Mouse (Mus musculus) spleen, postnatal 36 days (tissue): ENCODE measurements around the gene Myd88.

ENCODE experiments used
- DNase-seq, 2 experiments: peaks; one replicate each; pipeline ENCODE4 v3.0.0; 2022; ENCODE audit warnings: low spot score in 2 of 2, mixed read lengths in 1 of 2

Gene Myd88

DNA sequence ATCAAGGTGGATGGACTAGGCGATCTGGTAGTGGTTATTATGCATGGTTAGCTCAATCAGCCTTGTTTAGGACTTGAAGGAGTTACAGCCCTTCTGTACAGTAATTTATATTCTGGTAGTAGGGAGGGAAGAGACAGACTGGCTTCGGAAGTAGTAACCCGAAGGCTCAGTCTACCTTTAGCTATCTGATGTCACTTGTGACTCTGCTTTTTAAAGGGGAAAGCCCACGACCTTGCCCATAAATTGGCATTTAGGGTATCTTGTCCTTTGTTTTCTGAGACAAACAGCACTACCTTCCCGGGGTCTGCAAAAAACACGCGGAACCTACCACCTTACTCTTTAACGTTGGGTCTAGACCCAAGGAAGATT lies 1.0 kb downstream of the Myd88 start:
- DNase-seq = peak in 1 of 2 experiments; percentile 18

DNA sequence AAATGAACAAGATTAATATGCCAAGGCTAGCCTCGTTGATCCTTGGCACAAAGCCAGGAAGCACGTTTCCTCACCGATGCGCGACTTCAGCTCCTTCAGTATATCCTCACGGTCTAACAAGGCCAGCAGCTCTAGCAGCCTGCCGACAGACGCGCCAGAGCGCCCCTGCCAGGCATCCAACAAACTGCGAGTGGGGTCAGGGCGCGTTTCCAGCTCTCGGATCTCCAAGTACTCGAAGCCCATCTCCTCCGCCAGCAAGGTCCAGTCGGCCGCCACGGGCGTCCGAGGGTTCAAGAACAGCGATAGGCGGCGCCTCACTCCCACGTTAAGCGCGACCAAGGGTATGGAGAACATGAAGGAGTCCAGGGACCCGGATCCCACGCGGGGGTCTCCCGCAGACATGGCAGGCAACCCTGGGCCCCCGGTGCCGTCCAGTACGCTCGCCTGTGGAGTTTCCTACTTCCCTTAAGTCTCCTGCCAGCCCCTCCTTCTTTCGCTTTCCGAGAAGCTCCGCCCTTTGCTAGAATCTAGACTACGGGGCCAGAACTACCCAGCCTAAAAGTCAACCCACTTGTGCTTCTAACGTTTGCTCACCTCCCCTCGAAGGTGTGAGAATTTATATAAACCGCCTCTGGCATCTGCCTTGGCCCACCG lies 1.5 kb downstream of the Myd88 start, which contains the start of gene Acaa1a:
Gene Acaa1a (plus strand): TSS at position 119 of the 654 bp plus-strand sequence.
- peak; percentile 76 to 83 for DNase-seq

DNA sequence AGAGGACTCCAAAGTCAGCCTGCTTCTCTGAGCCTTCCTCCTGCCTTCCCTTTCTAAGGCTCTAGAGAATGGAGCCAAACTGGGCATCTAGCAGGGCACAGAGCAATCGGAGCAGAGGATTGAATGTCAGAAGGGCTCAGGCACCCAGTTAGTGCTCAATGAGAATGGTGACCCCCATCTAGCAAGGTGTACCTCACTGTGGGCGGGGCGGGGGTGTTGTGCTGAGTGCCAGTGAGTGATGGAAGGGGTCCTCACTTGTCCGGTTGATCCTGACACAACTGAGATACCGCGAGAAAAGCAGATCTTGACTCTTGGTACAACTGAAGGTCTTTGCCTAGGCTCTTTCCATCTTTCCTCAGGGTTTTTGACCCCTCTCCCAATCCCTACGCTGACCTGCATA lies 2.1 kb downstream of the Myd88 start:
- peak in 1 of 2 experiments; percentile 21 for DNase-seq

DNA sequence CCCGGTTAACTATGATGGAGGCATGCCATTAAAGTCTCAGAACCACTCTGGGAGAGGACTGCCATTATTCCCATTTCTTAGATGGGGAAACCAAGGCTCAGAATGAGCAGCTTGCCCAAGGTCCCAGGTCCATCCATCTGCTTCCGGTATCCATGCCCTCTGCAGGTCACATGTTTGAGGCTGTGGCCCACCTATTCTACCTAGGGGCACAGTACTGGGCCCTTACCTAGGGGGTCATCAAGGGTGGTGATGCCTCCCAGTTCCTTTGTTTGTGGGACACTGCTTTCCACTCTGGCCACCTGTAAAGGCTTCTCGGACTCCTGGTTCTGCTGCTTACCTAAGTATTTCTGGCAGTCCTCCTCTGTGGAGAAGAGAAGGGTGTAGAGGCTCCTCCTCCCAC lies 2.9 kb downstream of the Myd88 start:
- DNase-seq = no peak

DNA sequence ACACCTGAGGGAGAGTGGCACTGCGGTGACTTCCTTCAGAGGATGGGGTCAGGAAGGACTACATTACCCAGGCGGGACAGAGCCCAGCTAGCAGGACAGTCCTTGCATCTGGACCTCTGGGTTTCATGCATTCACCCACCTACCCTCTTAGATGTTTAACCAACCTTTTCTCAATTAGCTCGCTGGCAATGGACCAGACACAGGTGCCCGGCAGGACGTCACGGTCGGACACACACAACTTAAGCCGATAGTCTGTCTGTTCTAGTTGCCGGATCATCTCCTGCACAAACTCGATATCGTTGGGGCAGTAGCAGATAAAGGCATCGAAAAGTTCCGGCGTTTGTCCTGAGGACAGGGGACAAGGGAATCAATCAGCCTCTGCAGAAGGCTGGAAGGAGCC lies 3.4 kb downstream of the Myd88 start:
- DNase-seq = no peak

DNA sequence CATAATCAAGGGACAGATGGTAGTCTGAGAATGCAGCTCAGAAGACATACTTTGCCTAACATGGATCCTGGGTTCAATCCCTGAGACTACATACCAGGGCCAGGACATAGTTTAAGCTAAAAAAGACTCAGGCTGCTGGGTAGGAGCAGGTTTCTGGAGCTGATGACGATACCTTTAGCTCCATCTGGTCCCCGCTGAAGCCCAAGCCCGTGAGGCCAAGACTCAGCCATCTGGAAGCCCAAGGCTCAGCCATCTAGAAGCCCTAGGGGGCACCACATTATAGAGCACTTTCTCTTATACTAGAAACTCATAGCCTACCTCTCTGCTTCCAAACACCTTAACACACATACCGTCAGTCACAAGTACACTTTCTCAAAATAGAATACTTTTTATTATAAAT lies 5.6 kb downstream of the Myd88 start:
- DNase-seq = no peak

DNA sequence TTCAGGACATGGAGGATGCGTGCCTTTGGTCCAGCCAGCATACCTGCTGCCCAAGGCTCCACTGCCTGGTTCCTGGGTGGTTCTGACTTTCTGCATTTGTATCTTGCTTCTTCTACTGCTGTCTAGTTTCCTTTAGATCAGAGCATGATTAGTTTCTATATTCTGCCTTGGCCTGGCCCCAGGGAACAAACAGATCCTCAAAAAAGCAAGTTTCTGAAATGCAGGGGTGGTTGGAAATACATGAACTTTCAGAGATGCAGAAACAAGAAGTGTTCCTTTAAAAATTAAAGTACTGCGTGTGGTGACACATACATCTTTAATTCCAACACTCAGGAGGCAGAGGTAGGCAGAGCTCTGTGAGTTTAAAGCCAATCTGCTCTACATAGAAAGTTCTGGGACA lies 6.4 kb downstream of the Myd88 start:
- no peak for DNase-seq

DNA sequence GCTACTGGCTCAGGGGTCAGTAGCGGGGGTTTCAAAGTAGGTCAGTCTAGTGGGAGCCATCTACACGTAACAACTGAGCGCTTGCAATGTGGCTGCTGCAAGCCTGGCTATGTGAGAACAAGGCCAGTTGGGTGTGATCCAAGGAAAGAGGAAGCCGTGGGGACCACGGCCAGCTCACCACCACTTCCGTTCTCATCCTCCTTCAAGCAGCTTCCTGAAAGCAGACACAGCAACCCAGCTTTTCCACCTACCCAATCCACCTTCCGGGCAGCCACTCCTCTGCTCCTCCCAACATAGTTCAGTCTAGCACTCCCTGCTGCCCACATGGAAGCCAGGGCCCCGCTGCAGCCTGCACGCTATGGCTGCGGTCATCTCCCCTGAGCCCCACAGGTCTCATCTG lies 6.9 kb downstream of the Myd88 start:
- peak; percentile 45 to 60 for DNase-seq

DNA sequence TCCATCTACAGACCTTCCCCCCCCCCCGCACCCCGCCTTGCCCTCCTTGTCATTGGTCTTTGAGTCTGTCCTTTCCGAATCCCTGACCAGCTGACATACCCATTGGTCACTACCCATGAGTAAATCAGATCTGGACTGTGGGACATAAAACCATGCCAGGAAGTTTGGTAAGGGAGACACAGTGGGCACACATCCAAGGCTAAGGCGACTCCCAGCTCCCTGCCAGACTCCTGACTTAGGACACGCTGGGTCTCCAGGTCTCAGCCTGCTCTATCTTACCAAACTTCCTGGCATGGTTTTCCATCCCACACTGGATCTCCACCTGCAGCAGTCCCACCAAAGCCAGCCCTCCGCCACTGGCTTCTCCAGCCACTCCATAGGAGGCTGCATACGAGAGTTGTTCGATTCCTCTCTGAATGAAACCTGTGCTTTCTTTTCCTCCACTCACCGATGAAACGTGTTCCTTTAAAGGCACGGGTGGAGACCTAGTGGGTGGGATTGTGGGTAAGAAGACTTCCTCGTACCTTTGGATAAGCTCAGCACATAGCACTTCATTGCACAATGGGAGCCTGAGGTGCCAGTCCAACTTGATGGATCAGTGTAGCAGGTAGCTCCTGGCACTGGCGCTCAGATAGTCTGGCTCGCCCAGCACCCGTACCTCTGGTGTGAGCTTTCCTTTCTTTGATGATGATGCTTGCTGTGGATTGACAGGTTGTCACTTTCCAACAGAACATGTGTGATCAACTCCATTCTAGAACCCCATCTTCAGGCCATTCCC lies 10.8 kb downstream of the Myd88 start:
- no peak for DNase-seq

DNA sequence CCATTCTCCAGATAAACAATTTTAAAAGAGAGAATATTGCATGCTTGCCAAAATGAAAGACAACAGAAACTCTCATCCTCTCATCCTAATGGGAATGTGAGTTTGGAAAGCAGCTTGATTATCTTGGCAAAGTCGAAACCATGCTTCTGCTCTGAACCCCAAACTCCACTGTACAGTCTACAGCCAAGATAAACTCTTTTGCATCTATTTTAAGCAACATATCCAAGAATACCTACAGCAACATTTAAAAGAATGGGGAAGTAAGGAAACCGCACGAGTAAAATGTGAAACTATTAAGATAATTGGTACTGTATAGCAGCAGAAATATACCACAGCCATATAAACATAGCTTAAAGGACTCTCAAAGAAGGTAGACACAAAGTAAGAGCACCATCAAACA lies 12.7 kb downstream of the Myd88 start:
- no peak for DNase-seq

DNA sequence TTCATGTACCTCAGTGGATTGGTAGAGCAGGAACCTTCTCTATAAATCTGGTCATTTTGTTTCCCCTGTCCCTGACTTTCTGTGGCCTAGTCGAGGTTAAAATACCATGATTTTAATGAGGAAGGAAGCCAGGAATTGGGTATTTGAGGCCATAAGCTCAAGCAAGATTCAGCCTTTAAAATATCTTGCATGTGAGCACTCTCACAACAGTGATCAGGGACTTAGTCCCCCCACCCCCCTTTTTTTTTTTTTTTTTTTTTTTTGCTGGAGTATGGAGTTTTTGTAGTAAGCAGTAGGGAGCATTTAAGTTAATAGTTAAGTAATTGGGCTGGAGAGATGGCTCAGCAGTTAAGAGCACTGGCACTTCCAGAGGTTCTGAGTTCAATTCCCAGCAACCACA lies 17.1 kb downstream of the Myd88 start:
- no peak for DNase-seq

DNA sequence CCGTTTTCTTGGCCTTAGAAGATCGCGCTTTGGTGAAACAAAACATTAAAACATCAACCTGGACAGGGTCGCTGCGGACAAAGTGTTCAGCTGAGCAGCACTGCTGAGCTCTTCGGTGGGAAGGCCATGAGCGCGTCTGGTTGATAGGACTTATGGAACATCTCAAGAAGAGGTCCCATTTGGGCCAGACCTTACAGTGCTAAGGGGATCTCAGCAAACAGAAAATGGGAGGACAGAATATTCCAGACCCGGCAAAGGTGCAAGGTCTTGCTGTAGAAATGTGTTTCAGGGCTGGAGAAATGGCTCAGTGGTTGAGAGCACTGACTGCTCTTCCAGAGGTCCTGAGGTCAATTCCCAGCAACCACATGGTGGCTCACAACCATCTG lies 18.0 kb downstream of the Myd88 start:
- no peak for DNase-seq

DNA sequence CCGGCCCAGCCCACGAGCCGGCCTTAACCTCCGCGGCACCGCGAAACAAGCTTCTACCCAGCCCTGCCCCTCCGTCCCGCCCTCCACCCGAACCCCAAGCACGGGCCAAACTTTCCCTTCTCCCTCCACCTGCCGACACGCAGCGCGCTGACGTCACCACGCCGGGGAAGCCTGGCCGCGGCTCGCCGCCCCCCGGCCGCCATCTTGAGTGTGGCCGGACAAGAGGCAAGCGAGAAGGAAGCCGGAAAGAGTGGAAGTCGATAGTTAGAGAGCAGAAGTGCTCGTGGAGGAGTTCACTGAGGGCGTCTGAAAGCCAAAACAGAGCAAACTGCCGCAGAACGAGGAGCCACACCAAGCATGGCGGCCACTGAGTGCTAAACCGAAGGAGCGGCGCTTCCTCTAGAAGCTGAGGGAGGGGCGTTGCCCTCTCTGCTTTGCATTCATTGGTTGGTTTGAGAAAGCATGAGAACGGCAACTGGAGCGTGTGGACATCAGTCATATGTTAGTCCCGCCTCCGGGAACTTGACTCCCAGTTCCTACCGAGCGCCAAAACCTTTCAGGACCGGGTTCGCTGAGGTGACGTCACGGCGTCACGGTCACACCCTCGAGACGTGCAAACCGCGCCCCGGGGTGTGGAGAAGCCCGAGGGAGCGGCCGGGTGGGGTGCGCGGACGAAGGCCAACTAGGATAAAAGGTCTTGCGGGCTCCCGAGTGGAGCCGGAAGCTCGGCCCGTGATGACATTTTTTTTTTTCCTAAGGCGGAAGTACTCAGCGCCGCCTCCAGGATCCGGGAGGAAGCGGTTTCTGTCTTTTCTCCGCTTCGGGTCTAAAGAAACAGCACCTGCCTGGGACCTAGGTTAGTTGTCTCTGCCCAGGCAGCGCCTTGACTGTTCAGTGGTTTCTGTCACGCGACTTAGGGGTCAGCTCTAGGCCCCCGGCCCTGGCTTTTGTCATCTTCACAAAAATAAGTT lies 18.6 kb downstream of the Myd88 start, which contains the start of gene Oxsr1:
Gene Oxsr1 (minus strand): TSS at position 139 of the 971 bp plus-strand sequence.
- DNase-seq = peak; percentile 99

DNA sequence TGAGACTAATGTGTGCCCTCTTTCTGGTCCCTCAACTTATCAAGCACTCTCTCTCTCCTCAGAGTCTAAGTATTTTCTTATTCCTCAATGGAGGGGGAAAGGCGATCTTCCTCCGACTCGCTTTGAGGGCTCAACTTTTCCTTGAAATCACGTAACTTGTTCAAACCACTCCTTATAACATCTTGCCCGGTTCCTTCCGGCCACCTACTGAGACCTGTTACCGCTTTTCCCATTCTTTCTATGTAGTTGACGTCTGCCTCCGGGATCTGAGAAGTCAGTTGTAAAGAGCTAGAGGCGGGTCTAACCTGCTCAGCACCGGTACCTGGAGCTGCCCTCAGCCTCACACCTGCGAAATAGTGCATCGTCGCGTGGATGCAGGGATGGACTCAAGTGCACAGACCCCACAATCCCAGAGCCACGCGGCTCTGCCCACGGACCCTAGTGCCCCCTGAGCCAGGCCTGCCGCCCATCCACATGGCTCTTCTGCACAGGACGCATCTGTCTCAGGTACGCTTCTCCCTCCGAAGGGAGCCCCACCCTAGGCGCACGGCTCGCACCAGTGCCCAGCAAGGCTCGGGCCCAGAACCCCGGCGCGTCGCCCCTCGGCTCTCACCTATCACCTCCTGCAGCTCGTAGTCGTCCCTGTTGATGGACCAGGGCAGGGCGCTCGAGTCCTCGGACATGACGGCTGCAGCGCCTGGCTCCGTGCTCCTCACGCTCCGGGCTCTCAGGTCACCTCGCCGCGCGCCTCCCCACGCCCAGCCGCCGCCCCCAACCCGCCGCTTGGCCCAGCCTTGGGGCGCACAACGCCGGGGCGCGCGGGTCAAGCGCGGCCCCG lies 19.6 kb downstream of the Myd88 start:
- DNase-seq = no peak

DNA sequence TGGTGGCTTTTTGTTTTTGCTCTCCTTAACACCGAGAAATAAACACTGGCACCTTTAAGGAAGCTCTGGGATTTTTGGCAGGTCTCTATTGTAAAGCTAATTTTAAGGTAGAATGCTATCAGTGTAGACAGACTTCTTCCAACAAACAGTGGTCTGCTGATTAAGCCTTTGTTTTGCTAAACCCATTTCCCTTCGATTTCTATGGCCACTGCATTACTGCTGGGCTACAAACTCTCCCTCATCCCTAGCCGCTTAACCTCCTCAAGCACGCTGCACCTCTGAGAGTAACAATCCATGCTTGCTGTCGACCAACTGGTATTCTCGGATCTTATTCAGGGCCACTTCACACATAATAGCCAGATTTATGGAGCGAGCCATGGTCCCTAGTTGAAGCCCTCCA lies 20.3 kb downstream of the Myd88 start:
- DNase-seq = no peak

DNA sequence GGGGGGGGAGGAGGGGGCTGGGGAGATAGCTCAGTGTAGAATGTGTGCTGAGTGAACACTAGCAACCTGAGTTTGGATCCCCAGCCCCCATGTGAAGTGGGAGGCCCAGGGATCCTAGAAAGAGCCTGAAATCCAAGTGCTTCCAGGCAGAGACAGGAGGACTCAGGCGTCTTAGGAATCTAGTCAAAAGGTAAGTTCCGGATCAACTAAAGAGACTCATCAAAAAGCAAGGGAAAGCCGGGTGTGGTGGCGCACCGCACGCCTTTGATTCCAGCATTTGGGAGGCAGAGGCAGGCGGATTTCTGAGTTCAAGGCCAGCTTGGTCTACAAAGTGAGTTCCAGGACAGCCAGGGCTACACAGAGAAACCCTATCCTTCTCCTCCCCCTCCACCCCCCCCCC lies 20.8 kb downstream of the Myd88 start:
- no peak for DNase-seq

DNA sequence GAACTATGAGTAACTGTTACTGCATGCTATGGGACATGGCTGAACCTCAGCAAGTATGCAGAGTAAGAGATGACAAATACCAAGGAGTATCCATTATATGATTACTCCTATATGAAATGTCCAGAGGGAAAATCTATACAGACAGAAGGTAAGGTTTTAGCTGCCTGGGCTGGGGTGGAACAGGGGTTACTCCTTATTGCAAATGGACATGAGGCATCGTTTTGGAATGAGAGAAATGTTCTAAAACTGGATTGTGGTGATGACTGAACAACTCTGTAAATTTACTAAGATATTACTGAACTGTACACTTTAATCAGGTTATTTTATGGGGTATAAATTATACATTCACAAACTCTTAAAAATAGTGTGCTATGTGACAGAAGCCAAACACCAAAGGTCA lies 22.3 kb downstream of the Myd88 start:
- no peak for DNase-seq

DNA sequence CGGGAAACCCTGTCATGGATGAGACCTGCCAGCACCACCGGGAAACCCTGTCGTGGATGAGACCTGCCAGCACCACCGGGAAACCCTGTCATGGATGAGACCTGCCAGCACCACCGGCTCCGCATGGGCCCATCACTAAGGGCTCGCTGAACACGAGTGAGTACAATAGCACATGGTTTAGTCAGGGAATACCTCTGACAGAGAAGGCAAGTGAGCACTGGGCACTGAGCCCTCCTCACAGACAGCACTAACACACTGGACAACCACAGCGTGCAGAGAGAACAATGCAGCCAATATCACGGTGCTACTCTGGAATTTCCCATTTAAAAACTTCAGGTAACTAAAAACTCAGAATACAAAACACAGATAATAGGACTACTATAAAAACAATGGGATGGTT lies 28.1 kb downstream of the Myd88 start:
- no peak for DNase-seq

DNA sequence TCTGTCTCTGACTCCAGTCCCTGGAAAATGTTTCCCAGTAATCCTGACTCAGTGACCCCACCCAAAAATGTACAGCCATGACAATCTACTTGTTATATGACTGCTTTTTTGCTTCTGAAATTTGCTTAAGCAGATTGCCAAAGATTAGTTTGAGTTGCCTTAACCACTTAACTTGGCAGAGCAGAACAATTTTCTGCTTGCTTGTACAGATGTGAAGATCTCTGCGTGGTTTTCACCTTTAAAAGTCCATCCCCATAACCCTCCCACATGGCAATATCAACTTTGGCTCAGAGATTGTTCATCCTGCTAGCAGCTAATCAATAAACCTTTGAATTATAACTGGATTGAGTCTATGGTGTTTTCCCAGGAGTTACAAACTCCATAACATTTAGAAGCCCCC lies 32.1 kb downstream of the Myd88 start:
- DNase-seq = no peak

DNA sequence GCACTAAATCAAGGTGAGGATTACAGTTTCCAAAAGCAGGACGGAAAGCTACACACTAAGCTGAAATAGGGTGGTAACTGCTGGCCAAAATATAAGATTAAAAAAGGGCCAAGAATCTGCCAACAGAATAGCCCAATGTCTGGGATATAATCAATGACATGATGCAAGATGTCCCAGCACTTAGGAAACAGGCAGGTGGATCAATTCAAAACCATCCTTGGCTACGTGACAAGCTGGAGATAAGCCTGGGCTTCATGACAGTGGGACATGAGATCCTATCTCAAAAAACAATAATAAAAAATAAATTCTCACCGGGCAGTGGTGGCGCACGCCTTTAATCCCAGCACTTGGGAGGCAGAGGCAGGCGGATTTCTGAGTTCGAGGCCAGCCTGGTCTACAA lies 35.3 kb downstream of the Myd88 start:
- DNase-seq = no peak

DNA sequence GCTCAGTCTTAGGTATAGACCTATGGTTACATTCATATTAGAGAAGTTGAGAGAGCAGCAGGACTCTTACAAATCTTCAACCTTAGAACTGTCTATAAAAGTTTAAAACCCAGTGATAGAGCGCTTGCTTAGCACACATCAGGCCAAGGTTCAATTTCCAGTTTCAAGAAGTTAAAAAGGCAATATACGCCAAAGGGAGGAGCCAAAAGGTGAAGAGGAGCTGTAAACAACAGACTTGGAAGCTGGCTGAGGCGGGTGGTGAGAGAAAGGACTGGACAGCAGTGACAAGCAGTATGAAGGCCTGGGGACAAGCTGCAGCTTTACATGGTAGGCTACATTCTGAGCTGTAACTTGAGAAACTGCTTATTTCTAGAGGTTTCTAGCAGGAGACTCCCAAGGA lies 42.6 kb downstream of the Myd88 start:
- DNase-seq = no peak
